Comparison of ENCODE assay signal across 30 mouse cellular contexts in the genomic region with DNA sequence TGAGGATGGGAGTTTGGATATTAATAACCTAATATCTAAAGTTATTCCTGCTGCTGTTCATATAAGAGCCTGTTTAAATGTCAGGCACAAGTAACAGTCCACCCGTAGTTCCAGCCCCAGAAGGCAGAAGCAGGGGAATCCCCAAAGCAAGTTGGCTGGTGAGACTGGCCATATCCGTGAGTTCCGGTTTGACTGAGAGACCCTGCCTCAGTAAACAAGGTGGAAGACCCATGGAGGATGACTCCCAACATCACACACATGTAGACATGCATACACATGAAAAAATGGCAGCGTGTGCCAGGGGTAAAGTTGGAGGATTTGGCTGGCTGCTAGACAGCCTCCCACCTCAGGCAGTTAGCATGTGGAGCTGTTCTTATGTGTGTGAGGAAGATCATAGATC.
"Had no signal": no experiment of that assay in that cellular context is flagged by ENCODE, and none has a peak within 500 bp of the region (broad histone marks: within the 10 kb centered on the region; RNA-seq: fewer than 3 reads in every experiment).

No protein-coding gene starts in this region.

- H3K4me1 ChIP-seq: hindbrain, embryonic 10.5 days; hindbrain, embryonic 12.5 days; kidney, embryonic 15.5 days had no signal

- H3K27me3 ChIP-seq: heart, embryonic 12.5 days; heart, embryonic 13.5 days; heart, embryonic 15.5 days; hindbrain, embryonic 12.5 days; hindbrain, embryonic 13.5 days; hindbrain, embryonic 15.5 days; intestine, embryonic 15.5 days; kidney, embryonic 15.5 days had no signal

- H3K36me3 ChIP-seq: heart, embryonic 10.5 days; heart, embryonic 12.5 days; heart, embryonic 13.5 days; heart, embryonic 15.5 days; hindbrain, embryonic 10.5 days; hindbrain, embryonic 12.5 days; hindbrain, embryonic 13.5 days; hindbrain, embryonic 15.5 days; intestine, embryonic 15.5 days; kidney, embryonic 15.5 days had no signal

- H3K27ac ChIP-seq: heart, embryonic 10.5 days; heart, embryonic 13.5 days; heart, embryonic 15.5 days; hindbrain, embryonic 10.5 days; hindbrain, embryonic 12.5 days; hindbrain, embryonic 13.5 days; hindbrain, embryonic 14.5 days; hindbrain, embryonic 15.5 days; hindbrain, postnatal 0 days; intestine, embryonic 15.5 days; kidney, embryonic 15.5 days; kidney, postnatal 0 days; layer of hippocampus, adult 2 months had no signal

- H3K4me3 ChIP-seq: heart, embryonic 10.5 days; heart, embryonic 12.5 days; heart, embryonic 13.5 days; heart, embryonic 15.5 days; hindbrain, embryonic 10.5 days; hindbrain, embryonic 12.5 days; hindbrain, embryonic 13.5 days; hindbrain, embryonic 15.5 days; intestine, embryonic 15.5 days; kidney, embryonic 15.5 days; layer of hippocampus, adult 2 months had no signal

- DNase-seq: heart, postnatal 10 days; heart, postnatal 14 days; heart, postnatal 36 days; heart, postnatal 4 days; kidney, adult 11 months; kidney, adult 18-20 months; kidney, adult 2 months; kidney, adult 8-10 months; kidney, adult 9 months; kidney, postnatal 10 days; kidney, postnatal 14 days; kidney, postnatal 25 days; kidney, postnatal 36 days; kidney, postnatal 4 days; layer of hippocampus, adult 9-11 months; layer of hippocampus, postnatal 36 days had no signal
